Mouse (Mus musculus) gastrocnemius, postnatal 36 days (tissue): ENCODE data around the gene Hist1h3d. TPM values are rescaled to one million over a fixed set of nuclear protein-coding genes. Genes with fewer than 3 reads are reported as not detected.
"Not testable (repeated sequence)": the region's sequence is repeated elsewhere in the genome, so short reads cannot be mapped to it uniquely, and the experiment has no call there.

ENCODE experiments used
- DNase-seq, 2 experiments: peaks; one replicate each; pipeline ENCODE4 v3.0.0; 2022
- intact Hi-C: fragments of 180-260 bp; cut with DNase I; formaldehyde crosslinking; loops from one replicate; pipeline ENCODE4 v1.15.1; 2025
- total RNA-seq, 2 experiments: library from RNA; stranded (reverse); gene quantifications; 2 replicates each; pipeline ENCODE4 v1.2.3; 2021

Hist1h3d gene
- total RNA-seq, 2 experiments from 2014 or later: 2.8 to 4.8 TPM

DNA sequence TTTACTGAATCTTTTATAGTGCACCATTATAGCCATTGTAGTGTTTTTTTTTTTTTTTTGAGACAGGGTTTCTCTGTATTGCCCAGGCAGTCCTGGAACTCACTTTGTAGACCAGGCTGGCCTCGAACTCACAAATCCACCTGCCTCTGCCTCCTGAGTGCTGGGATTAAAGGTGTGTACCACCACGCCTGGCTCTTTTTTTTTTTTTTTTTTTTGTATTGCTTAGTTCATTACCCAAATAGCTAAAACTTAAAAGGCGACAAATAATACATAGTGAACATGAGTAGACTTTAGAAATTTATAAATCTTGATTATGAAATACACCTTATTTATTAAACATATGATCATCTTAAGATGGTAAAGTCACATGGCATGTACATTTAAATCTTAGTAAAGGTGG is 34.1 kb upstream of the Hist1h3d start:
- intact Hi-C loops: no loop called here
- no peak for DNase-seq

DNA sequence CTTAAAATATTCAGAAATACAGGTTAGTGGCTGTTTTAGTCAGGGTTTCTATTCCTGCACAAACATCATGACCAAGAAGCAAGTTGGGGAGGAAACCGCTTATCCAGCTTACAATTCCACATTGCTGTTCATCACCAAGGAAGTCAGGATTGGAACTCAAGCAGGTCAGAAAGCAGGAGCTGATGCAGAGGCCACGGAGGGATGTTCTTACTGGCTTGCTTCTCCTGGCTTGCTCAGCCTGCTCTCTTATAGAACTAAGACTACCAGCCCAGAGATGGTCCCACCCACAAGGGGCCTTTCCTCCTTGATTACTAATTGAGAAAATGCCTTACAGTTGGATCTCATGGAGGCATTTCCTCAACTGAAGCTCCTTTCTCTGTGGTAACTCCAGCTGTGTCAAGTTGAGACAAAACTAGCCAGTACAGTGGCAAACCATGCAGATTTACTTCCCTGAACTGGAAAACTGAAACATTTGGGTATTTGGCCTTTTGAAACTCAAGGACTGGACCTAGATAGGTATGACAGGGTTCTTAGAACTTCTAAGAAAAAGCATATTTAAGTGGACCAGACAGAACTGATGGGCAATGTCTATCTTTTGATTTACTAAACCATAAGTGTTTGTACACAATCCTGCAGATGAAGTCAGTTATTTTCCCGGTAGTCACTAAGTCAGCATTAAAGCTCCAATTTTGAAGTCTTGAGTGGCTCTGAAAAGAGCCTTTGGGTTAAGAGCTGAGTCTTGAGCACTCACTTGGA is 33.2 kb upstream of the Hist1h3d start:
- intact Hi-C loops, DNase-seq: not testable (repeated sequence)

DNA sequence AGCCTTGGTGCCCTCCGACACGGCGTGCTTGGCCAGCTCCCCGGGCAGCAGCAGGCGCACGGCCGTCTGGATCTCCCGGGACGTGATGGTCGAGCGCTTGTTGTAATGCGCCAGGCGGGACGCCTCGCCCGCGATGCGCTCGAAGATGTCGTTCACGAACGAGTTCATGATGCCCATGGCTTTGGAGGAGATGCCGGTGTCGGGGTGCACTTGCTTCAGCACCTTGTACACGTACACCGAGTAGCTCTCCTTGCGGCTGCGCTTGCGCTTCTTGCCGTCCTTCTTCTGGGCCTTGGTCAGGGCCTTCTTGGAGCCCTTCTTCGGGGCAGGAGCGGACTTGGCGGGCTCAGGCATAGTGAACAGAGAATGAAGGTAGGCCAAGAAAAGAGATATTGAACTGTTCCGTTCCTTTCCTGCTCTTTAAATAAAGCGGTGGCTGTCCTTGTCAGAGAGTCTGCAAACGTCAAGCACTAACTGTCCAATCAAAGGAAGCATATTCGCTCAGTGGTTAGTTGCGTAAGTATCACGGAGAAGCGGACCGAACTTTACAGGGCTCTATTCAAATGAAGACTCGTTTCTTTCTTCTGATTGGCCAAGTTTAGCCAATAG is 32.5 kb upstream of the Hist1h3d start, which contains the start of gene Hist1h2bh:
Gene Hist1h2bh (minus strand): TSS at position 394 of the 609 bp plus-strand sequence.
- intact Hi-C loops: not testable (repeated sequence)
- peak; percentile 27 to 57 for DNase-seq

DNA sequence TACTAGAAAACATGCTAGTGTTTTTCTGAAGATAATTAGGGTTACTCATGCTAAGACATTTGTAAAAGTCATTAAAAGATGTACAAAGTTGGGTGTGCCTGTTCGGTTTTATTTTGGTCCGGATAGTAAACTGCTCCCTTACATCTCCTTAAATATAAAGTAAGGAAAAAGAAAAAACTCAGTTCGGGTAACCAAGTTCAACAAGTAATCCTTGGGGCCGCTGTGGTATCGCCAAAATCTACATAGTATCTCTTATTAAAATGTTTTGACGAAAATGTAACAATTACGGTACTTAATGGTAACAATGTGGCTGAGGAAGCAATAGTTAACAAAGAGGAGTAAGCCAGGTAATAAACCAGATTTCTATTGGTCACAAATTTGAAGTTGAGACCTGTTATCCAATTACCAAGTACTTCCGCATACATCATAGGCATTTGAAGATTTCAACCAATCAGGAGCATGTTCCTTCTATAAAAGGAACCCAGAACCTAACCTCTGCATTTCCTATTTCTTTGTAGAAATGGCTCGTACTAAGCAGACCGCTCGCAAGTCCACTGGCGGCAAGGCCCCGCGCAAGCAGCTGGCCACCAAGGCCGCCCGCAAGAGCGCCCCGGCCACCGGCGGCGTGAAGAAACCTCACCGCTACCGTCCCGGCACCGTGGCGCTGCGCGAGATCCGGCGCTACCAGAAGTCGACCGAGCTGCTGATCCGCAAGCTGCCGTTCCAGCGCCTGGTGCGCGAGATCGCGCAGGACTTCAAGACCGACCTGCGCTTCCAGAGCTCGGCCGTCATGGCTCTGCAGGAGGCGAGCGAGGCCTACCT is 31.4 kb upstream of the Hist1h3d start, which contains the start of gene Hist1h3f:
Gene Hist1h3f (plus strand): TSS at position 88 of the 822 bp plus-strand sequence.
- peak in 1 of 2 experiments; percentile 60 for DNase-seq
- intact Hi-C loops: no loop called here

DNA sequence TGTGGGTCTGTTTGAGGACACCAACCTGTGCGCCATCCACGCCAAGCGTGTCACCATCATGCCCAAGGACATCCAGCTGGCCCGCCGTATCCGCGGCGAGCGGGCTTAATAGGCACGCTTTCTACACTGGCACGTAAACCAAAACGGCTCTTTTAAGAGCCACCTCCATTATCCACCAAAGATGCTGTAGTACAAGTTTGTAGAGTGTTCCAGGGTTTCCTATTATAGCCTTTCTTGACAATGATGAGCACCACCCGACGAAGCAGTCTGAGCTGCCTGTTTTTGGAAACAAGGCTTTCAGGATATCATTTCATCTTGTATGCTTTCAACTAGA is 30.8 kb upstream of the Hist1h3d start:
- not testable (repeated sequence) for DNase-seq

DNA sequence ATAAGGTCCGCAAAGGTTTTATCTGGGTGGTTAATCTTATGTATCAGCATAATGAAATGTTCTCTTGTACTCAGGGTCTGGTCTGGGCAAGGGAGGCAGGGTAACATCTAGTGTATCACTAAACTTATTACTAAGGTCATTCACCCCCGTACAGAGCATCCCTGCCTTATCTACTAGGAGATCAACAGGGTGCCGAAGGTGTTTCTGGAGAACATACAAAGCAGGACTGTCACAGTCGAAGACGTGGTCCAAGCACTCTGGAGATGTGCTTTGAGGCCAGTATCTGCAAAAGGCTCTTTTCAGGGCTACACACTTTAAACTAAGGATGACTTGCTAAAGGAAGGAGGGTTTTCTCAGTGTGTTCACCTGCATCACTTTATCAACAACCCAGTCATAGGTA is 28.9 kb upstream of the Hist1h3d start:
- intact Hi-C loops: no loop called here
- DNase-seq: no peak

More for the DNA sequence above, 30.8 kb upstream of the Hist1h3d start:
- intact Hi-C loops: not testable (repeated sequence)

DNA sequence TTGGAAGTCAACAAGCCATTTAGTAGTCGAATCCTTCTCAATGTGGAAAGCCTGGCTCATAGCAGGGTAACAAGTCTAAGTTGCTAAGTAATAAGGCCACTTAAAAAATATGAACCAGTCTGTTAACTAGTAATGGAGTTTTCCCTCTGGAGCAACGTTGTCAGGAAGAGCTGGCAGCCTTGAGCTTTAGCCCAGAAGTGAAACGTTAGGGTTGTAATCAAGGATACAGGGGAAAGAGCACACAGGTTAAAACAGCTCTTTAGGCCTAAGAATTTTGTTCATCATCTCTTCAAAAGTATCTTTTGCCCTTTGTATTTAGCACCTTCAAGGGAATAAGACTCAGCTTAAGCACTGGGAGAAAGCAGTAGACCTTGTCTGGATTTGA is 24.8 kb upstream of the Hist1h3d start:
- no peak for DNase-seq
- intact Hi-C loops: no loop called here

DNA sequence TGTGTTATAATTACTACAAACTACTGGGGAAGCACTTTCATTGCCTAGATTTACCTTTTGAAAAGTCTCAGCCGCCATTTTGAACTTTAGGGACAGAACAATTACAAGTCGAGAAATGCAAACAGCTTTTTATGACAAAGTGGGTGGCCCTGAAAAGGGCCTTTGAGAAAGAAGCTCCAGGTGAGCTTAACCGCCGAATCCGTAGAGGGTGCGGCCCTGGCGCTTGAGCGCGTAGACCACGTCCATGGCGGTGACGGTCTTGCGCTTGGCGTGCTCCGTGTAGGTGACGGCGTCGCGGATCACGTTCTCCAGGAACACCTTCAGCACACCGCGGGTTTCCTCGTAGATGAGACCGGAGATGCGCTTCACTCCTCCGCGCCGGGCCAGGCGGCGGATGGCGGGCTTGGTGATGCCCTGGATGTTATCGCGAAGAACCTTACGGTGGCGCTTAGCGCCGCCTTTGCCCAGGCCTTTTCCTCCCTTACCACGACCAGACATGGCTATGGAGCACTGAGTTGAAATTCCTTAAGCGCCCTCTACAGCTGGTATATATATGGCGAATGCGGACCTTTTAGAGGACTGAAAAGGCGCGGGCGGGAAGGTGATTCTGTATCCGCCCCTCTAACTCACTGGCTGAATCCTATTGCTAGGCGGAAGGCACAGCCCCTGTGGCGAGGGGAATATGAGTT is 24.3 kb upstream of the Hist1h3d start, which contains the start of gene Hist1h4f:
Gene Hist1h4f (minus strand): TSS at position 503 of the 689 bp plus-strand sequence.
- intact Hi-C loops: not testable (repeated sequence)
- peak; percentile 38 to 47 for DNase-seq

DNA sequence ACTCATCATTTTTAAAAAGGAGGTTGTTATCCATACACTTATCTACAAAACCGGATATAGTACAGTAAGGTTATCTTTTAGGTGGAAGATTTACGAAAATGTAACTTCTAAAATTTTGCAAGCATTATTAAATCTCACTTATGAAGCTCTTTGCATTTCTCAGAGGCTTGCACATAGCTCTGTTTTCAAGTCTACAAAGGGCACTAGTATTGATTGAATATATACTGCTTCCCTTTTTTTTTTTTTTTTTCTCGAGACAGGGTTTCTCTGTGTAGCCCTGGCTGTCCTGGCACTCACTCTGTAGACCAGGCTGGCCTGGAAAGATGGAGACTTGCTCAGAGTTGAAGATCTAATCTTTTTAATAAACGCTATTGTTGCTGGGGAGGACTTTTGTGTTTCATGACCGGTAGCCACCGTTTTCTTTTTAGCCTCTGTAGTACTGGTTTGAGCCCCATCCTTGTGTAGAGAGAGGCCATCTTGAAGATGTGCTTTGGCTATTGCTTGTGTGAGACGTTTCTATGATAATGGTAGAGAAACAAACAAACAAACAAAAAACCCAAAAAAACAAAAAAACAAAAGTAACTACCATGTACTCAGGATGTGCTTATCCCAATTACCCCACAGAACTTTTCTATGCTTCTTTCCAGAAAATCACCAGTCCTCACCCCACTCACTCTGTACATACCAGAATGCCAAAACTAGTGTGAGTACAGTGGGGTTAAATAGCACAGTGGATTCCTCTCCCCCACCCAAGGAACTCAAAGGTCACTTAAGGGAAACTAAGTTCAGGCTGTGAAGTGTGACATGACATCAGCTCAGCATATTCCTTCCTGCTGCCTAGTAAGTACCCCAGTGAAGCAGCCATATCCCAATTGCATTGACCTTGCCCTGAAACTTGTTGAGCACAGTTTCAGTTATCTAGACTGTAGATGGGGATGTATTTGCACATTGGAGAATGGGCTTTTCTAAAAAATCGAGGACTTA is 23.3 kb upstream of the Hist1h3d start:
- no peak for DNase-seq
- intact Hi-C loops: no loop called here

DNA sequence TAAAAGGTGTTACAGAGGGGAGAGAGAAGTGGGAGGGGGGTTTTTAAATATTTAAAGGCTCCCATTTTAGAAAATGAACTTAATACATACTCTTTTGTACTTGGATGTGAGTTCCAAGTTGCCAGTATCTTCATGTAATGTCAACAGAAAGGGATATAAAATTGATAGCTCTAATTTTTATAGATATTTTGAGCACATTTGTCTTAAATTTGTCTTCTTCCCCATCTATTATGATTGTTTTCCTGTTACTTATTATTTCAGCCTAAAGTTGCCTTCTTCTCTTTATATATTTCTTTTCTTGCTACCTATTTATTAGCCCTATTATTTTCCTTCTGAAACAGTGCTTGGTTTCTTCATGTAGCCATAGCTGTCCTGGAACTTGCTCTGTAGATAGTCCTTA is 22.6 kb upstream of the Hist1h3d start, which contains the start of gene Hist1h1d:
Gene Hist1h1d (plus strand): TSS at position 301 of the 400 bp plus-strand sequence.
- no peak for DNase-seq
- intact Hi-C loops: no loop called here

DNA sequence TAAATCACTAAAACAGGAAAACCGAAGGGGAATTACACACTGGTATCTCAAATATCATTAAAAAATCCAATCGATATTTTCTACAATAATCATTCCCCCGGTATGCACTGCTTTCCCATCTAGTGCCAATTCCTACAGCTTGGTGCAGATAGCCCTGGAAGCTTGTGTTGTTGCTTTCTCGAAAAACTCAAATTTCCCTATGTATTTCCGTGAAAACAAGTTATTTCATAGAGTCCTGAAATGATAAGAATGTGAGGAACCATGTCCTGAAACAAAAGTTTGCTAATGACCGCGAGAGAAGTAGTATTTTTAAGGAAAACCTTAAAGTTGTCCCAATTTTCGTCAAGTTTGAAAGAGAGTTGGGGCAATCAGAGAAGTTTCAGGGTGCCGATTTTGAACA is 21.2 kb upstream of the Hist1h3d start:
- no peak for DNase-seq

DNA sequence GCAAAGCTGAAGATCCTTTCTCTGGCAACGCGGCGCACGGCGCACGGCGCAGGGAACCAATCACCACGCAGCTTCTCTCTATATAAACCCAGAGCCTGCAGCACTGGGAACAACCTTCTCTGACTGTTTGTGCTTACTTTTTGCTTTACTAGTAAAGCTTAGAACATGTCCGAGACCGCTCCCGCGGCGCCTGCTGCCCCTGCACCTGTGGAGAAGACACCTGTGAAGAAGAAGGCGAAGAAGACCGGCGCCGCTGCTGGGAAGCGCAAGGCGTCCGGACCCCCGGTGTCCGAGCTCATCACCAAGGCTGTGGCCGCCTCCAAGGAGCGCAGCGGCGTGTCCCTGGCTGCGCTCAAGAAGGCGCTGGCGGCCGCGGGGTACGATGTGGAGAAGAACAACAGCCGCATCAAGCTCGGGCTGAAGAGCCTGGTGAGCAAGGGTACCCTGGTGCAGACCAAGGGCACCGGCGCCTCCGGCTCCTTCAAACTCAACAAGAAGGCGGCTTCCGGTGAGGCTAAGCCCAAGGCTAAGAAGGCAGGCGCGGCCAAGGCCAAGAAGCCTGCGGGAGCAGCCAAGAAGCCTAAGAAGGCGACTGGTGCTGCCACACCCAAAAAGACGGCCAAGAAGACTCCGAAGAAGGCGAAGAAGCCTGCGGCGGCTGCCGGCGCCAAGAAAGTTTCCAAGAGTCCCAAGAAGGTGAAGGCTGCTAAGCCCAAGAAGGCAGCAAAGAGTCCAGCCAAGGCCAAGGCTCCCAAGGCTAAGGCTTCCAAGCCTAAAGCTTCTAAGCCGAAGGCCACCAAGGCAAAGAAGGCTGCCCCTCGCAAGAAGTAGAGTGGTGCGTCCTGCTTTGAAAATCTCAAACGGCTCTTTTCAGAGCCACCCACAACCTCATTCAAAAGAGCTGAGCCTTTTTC is 20.4 kb upstream of the Hist1h3d start:
- peak in 1 of 2 experiments; percentile 45 for DNase-seq
- intact Hi-C loops: no loop called here

More for the DNA sequence above, 21.2 kb upstream of the Hist1h3d start:
- intact Hi-C loops: no loop called here

DNA sequence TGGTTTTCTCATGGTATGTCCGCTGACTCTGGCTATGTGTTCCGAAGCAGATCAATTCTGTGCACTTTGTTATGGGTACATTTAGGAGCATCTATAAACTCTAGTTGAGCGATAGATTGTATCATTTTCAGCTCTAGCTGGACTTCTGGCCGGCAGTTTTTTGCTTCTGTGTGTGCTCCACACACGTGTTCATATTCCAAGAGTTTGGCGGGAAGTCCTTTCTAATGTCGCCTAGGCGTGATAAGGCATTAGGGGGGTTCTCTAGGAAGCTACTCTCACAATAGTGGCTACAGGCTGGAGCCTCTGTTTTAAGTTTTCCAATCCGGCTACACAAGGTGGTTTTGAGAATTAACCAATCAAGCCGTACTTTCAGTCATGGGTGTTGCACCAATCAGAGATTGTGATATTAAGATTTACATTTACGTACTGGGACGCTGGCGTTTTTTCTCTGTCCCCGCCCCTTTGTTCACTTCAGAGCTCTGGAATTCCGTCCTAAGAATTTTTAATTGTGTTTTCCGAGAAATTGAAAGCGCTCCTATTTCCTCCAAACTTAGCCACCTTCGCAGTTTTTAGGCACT is 19.6 kb upstream of the Hist1h3d start:
- intact Hi-C loops: no loop called here
- DNase-seq: peak in 1 of 2 experiments; percentile 26

DNA sequence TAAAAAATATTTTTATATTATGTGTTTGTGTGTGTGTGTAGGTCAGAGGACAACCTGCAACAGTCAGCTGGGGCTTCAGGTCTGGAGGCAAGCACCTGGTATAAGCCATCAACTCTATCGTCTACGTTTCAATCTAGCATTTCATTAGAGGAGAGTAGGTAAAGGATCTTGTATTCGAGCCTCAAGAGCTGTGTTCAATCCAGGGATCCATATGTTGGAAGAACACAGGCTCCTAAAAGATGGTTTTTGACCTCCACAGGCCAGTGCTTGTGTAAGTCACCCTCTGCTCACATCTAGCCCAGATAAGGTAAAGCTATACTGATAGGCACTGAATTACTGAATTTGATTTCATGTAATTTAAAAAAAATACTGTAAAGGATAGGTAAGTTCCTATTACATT is 18.7 kb upstream of the Hist1h3d start:
- no peak for DNase-seq

DNA sequence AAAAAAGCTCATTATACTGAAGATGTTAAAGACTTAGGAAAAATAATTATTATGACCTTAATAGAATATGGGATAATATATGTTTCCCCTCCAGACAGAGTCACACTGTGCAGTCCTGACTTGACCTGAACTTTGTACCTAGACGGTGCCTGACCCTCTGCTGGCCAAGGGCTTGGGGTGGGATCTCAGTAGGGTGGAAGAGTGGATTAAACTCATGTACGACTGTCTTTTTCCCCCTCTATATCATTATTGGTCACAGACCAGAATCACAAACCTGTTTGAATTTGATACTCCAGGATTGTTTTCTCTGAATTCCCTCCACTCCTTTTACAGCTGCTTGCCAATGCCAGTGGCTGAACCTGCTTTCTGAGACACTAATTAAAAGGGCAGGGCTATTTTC is 14.9 kb upstream of the Hist1h3d start:
- DNase-seq, intact Hi-C loops: not testable (repeated sequence)

More for the DNA sequence above, 18.7 kb upstream of the Hist1h3d start:
- intact Hi-C loops: no loop called here

DNA sequence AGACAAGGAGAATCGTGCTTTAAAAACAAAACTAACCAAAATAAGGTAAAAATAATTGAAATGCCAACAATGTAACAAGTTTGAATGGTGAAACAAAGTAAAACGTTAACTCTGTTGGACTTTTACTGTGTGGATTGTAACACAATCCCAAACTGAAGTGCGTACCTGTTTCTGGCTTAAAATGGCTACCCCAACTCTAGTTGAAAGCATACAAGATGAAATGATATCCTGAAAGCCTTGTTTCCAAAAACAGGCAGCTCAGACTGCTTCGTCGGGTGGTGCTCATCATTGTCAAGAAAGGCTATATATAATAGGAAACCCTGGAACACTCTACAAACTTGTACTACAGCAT is 14.1 kb upstream of the Hist1h3d start:
- DNase-seq, intact Hi-C loops: not testable (repeated sequence)

DNA sequence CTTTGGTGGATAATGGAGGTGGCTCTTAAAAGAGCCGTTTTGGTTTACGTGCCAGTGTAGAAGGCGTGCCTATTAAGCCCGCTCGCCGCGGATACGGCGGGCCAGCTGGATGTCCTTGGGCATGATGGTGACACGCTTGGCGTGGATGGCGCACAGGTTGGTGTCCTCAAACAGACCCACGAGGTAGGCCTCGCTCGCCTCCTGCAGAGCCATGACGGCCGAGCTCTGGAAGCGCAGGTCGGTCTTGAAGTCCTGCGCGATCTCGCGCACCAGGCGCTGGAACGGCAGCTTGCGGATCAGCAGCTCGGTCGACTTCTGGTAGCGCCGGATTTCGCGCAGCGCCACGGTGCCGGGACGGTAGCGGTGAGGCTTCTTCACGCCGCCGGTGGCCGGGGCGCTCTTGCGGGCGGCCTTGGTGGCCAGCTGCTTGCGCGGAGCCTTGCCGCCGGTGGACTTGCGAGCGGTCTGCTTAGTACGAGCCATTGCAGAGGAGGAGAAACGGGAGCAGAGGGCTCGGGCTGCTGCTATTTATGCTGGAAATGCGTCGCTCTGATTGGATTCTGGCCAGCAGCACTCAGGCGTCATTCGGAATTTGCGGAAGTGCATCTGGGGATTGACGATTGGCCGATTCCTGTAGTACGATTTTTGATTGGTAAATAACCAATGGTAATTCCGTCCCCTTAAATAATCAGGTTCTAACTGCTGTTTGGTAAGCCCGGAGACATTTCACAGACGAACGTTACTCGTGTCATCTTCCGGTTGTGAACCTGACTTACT is 13.5 kb upstream of the Hist1h3d start, which contains the start of gene Hist1h3e:
Gene Hist1h3e (minus strand): TSS at position 487 of the 777 bp plus-strand sequence.
- intact Hi-C loops: not testable (repeated sequence)
- peak; percentile 83 to 88 for DNase-seq
